Mouse (Mus musculus): ENCODE results near the gene Tbc1d19. TPM values are rescaled to one million over a fixed set of nuclear protein-coding genes. Genes with fewer than 3 reads are reported as not detected.

Gene Tbc1d19
- polyA plus RNA-seq, 1 experiment from 2014 or later, result 70.1 TPM

GRCm38 (mm10) chr5:53841256-53841655, 31.9 kb downstream of the Tbc1d19 start:
- no peak for ATAC-seq (ENCODE audit: low FRiP score)
- no peak overlapping the region for H3K4me3 ChIP-seq (replicated peaks; ENCODE audit: low read length)
- no peak for DNase-seq (ENCODE audit: low spot score)
- no peak overlapping the region for H3K9ac ChIP-seq
- H3K27ac ChIP-seq, result no peak overlapping the region
- H3K4me1 ChIP-seq (replicated peaks; ENCODE audit: control insufficient read depth, insufficient read depth, low read length), result no peaks in the 10 kb centered on the region
- peaks cover 26% of the 10 kb centered on the region for H3K36me3 ChIP-seq (replicated peaks; ENCODE audit: control insufficient read depth, insufficient read depth)
- no peaks in the 10 kb centered on the region for H3K27me3 ChIP-seq (ENCODE audit: control insufficient read depth, insufficient read depth, low read length)
- 89% methylated on average over 5 of the region's 5 CpGs for WGBS
- no peak overlapping the region for H3K4me2 ChIP-seq (replicated peaks)
- H3K9me3 ChIP-seq (ENCODE audit: control insufficient read depth, low read length), result no peaks in the 10 kb centered on the region

GRCm38 (mm10) chr5:53848294-53848942, 39.0 kb downstream of the Tbc1d19 start:
- H3K27me3 ChIP-seq (ENCODE audit: control insufficient read depth, insufficient read depth, low read length), result no peaks in the 10 kb centered on the region
- H3K9me3 ChIP-seq (ENCODE audit: control insufficient read depth, low read length), result no peaks in the 10 kb centered on the region
- peaks cover 32% of the 10 kb centered on the region for H3K36me3 ChIP-seq (replicated peaks; ENCODE audit: control insufficient read depth, insufficient read depth)
- no peak overlapping the region for H3K9ac ChIP-seq
- H3K27ac ChIP-seq, result peak overlapping the region; percentile 57
- ATAC-seq (ENCODE audit: low FRiP score) (no peak), DNase-seq (ENCODE audit: low spot score) (no peak)
- no peak overlapping the region for H3K4me2 ChIP-seq (replicated peaks)
- H3K4me1 ChIP-seq (replicated peaks; ENCODE audit: control insufficient read depth, insufficient read depth, low read length), result no peaks in the 10 kb centered on the region; the same call in 1 of the 2 replicates
- WGBS, result 57% methylated on average over 2 of the region's 2 CpGs
- no peak overlapping the region for H3K4me3 ChIP-seq (replicated peaks; ENCODE audit: low read length)

GRCm38 (mm10) chr5:53852574-53852973, 43.2 kb downstream of the Tbc1d19 start:
- H3K4me2 ChIP-seq (replicated peaks), result no peak overlapping the region
- peaks cover 31% of the 10 kb centered on the region for H3K36me3 ChIP-seq (replicated peaks; ENCODE audit: control insufficient read depth, insufficient read depth)
- H3K4me1 ChIP-seq (replicated peaks; ENCODE audit: control insufficient read depth, insufficient read depth, low read length), result peaks cover 3% of the 10 kb centered on the region; the same call in 1 of the 2 replicates
- H3K27ac ChIP-seq, result 0 out of 2 replicates have a peak overlapping the region, but pooled peaks have one; percentile 16
- no peak overlapping the region for H3K4me3 ChIP-seq (replicated peaks; ENCODE audit: low read length)
- H3K27me3 ChIP-seq (ENCODE audit: control insufficient read depth, insufficient read depth, low read length), result no peaks in the 10 kb centered on the region
- H3K9me3 ChIP-seq (ENCODE audit: control insufficient read depth, low read length), result no peaks in the 10 kb centered on the region
- no peak overlapping the region for H3K9ac ChIP-seq
- ATAC-seq (ENCODE audit: low FRiP score) (no peak), DNase-seq (ENCODE audit: low spot score) (no peak)
- WGBS, result 48% methylated on average over 5 of the region's 5 CpGs

- Histone ChIP-seq H3K4me1 (replicated peaks; ENCODE audit: control insufficient read depth, insufficient read depth, low read length) (0 out of 2 replicates have a peak, but pooled peaks cover 3% of the 10 kb centered on the region), H3K4me2 (replicated peaks) (no peak overlapping the region), H3K4me3 (replicated peaks; ENCODE audit: low read length) (no peak overlapping the region), H3K9ac (no peak overlapping the region), H3K27ac (no peak overlapping the region), H3K27me3 (ENCODE audit: control insufficient read depth, insufficient read depth, low read length) (no peaks in the 10 kb centered on the region), H3K9me3 (ENCODE audit: control insufficient read depth, low read length) (no peaks in the 10 kb centered on the region), H3K36me3 (replicated peaks; ENCODE audit: control insufficient read depth, insufficient read depth) (peaks cover 34% of the 10 kb centered on the region)
- ATAC-seq (ENCODE audit: low FRiP score) (peak; percentile 48; the same call in 1 of the 2 replicates), DNase-seq (ENCODE audit: low spot score) (no peak)
- WGBS, result 37% methylated on average over 6 of the region's 6 CpGs
These were observed 45.2 kb downstream of the Tbc1d19 start for GRCm38 (mm10) chr5:53854561-53854960.

GRCm38 (mm10) chr5:53856011-53856410, 46.6 kb downstream of the Tbc1d19 start:
- DNase-seq (ENCODE audit: low spot score), result no peak
- no peak overlapping the region for H3K4me2 ChIP-seq (replicated peaks)
- no peak overlapping the region for H3K27ac ChIP-seq
- 0 out of 2 replicates have a peak, but pooled peaks cover 3% of the 10 kb centered on the region for H3K4me1 ChIP-seq (replicated peaks; ENCODE audit: control insufficient read depth, insufficient read depth, low read length)
- no peak for ATAC-seq (ENCODE audit: low FRiP score)
- H3K4me3 ChIP-seq (replicated peaks; ENCODE audit: low read length), result no peak overlapping the region
- no peak overlapping the region for H3K9ac ChIP-seq
- no peaks in the 10 kb centered on the region for H3K9me3 ChIP-seq (ENCODE audit: control insufficient read depth, low read length)
- H3K27me3 ChIP-seq (ENCODE audit: control insufficient read depth, insufficient read depth, low read length), result no peaks in the 10 kb centered on the region
- 87% methylated on average over 6 of the region's 6 CpGs for WGBS
- H3K36me3 ChIP-seq (replicated peaks; ENCODE audit: control insufficient read depth, insufficient read depth), result peaks cover 27% of the 10 kb centered on the region

GRCm38 (mm10) chr5:53865146-53865545, 55.7 kb downstream of the Tbc1d19 start:
- ATAC-seq (ENCODE audit: low FRiP score) (no peak), DNase-seq (ENCODE audit: low spot score) (no peak)
- Histone ChIP-seq H3K9me3 (ENCODE audit: control insufficient read depth, low read length) (no peaks in the 10 kb centered on the region), H3K4me1 (replicated peaks; ENCODE audit: control insufficient read depth, insufficient read depth, low read length) (no peaks in the 10 kb centered on the region), H3K27me3 (ENCODE audit: control insufficient read depth, insufficient read depth, low read length) (no peaks in the 10 kb centered on the region), H3K9ac (no peak overlapping the region), H3K27ac (no peak overlapping the region), H3K36me3 (replicated peaks; ENCODE audit: control insufficient read depth, insufficient read depth) (peaks cover 15% of the 10 kb centered on the region), H3K4me3 (replicated peaks; ENCODE audit: low read length) (no peak overlapping the region), H3K4me2 (replicated peaks) (no peak overlapping the region)
- 88% methylated on average over 5 of the region's 5 CpGs for WGBS

- Histone ChIP-seq H3K4me2 (replicated peaks) (no peak overlapping the region), H3K27me3 (ENCODE audit: control insufficient read depth, insufficient read depth, low read length) (no peaks in the 10 kb centered on the region), H3K36me3 (replicated peaks; ENCODE audit: control insufficient read depth, insufficient read depth) (peaks cover 15% of the 10 kb centered on the region), H3K4me3 (replicated peaks; ENCODE audit: low read length) (no peak overlapping the region), H3K4me1 (replicated peaks; ENCODE audit: control insufficient read depth, insufficient read depth, low read length) (no peaks in the 10 kb centered on the region), H3K27ac (no peak overlapping the region), H3K9me3 (ENCODE audit: control insufficient read depth, low read length) (no peaks in the 10 kb centered on the region), H3K9ac (no peak overlapping the region)
- DNase-seq (ENCODE audit: low spot score), result no peak
- whole genome bisulfite sequencing, result 93% methylated on average over 6 of the region's 6 CpGs
- ATAC-seq (ENCODE audit: low FRiP score), result no peak
These were observed 56.6 kb downstream of the Tbc1d19 start for GRCm38 (mm10) chr5:53865991-53866390.

- Histone ChIP-seq H3K4me2 (replicated peaks) (no peak overlapping the region), H3K4me1 (replicated peaks; ENCODE audit: control insufficient read depth, insufficient read depth, low read length) (no peaks in the 10 kb centered on the region), H3K27me3 (ENCODE audit: control insufficient read depth, insufficient read depth, low read length) (no peaks in the 10 kb centered on the region), H3K9ac (no peak overlapping the region), H3K36me3 (replicated peaks; ENCODE audit: control insufficient read depth, insufficient read depth) (peaks cover 32% of the 10 kb centered on the region), H3K4me3 (replicated peaks; ENCODE audit: low read length) (no peak overlapping the region), H3K27ac (no peak overlapping the region), H3K9me3 (ENCODE audit: control insufficient read depth, low read length) (no peaks in the 10 kb centered on the region)
- 30% methylated on average over 6 of the region's 6 CpGs for WGBS
- peak; percentile 89 for ATAC-seq (ENCODE audit: low FRiP score)
- DNase-seq (ENCODE audit: low spot score), result peak; percentile 79
These were observed 62.4 kb downstream of the Tbc1d19 start for GRCm38 (mm10) chr5:53871665-53872312.

GRCm38 (mm10) chr5:53874966-53875365, 65.6 kb downstream of the Tbc1d19 start:
- H3K4me3 ChIP-seq (replicated peaks; ENCODE audit: low read length), result no peak overlapping the region
- no peaks in the 10 kb centered on the region for H3K4me1 ChIP-seq (replicated peaks; ENCODE audit: control insufficient read depth, insufficient read depth, low read length)
- ATAC-seq (ENCODE audit: low FRiP score) (no peak), DNase-seq (ENCODE audit: low spot score) (no peak)
- H3K4me2 ChIP-seq (replicated peaks), result no peak overlapping the region
- H3K9ac ChIP-seq, result no peak overlapping the region
- H3K36me3 ChIP-seq (replicated peaks; ENCODE audit: control insufficient read depth, insufficient read depth), result peaks cover 38% of the 10 kb centered on the region
- 92% methylated on average over 3 of the region's 3 CpGs for WGBS
- H3K27me3 ChIP-seq (ENCODE audit: control insufficient read depth, insufficient read depth, low read length), result no peaks in the 10 kb centered on the region
- H3K27ac ChIP-seq, result no peak overlapping the region
- no peaks in the 10 kb centered on the region for H3K9me3 ChIP-seq (ENCODE audit: control insufficient read depth, low read length)
